Mouse (Mus musculus) neural tube, embryonic 11.5 days (tissue): ENCODE results near the gene Cerk. TPM values are rescaled to one million over a fixed set of nuclear protein-coding genes. Genes with fewer than 3 reads are reported as not detected.

Experiments
- ATAC-seq: fragments of 200-750 bp; cut with Nextera tagmentation; 2 replicates; pipeline ENCODE4 v1.8.0; 2017; ENCODE audit warnings: moderate number of reproducible peaks, mild to moderate bottlenecking, moderate TSS enrichment, moderate library complexity; ENCODE audit not compliant: insufficient read depth, low FRiP score, low TSS enrichment
- DNase-seq: peaks from one replicate; pipeline ENCODE4 v3.0.0-alpha.2; 2015; ENCODE audit warnings: low spot score
- H3K27ac ChIP-seq: fragments of 300-500 bp; sonication (generic); 2 replicates; pipeline ENCODE4 v1.5.1; 2014; ENCODE audit warnings: low read depth, mild to moderate bottlenecking, low read length
- H3K27me3 ChIP-seq: fragments of 300-500 bp; sonication (generic); 2 replicates; pipeline ENCODE4 v1.6.1; 2014; ENCODE audit warnings: mild to moderate bottlenecking, low read length, mixed read lengths; ENCODE audit not compliant: control insufficient read depth, insufficient read depth
- H3K36me3 ChIP-seq: fragments of 300-500 bp; sonication (generic); 2 replicates; pipeline ENCODE4 v1.6.1; 2014; ENCODE audit warnings: mild to moderate bottlenecking, low read length, moderate library complexity, mixed read lengths; ENCODE audit not compliant: control insufficient read depth, insufficient read depth
- H3K4me1 ChIP-seq: fragments of 300-500 bp; sonication (generic); 2 replicates; pipeline ENCODE4 v1.6.1; 2014; ENCODE audit warnings: low read length, mixed read lengths; ENCODE audit not compliant: control insufficient read depth, insufficient read depth
- H3K4me2 ChIP-seq: fragments of 300-500 bp; sonication (generic); 2 replicates; pipeline ENCODE4 v1.6.1; 2014; ENCODE audit warnings: low read depth, mild to moderate bottlenecking, moderate library complexity
- H3K4me3 ChIP-seq: fragments of 300-500 bp; sonication (generic); 2 replicates; pipeline ENCODE4 v1.5.1; 2014; ENCODE audit warnings: low read depth, low read length
- H3K9ac ChIP-seq: fragments of 300-500 bp; sonication (generic); 2 replicates; pipeline ENCODE4 v1.6.1; 2014; ENCODE audit warnings: mild to moderate bottlenecking, low read length
- H3K9me3 ChIP-seq: fragments of 300-500 bp; sonication (generic); 2 replicates; pipeline ENCODE4 v1.6.1; 2016; ENCODE audit warnings: low read length; ENCODE audit not compliant: control insufficient read depth
- WGBS: fragments of 180-500 bp; shearing (Covaris S2); extraction: QIAGEN DNeasy Blood & Tissue Kit; methylation state at CpG from one replicate; pipeline ENCODE4 v1.1.7; 2014; 5-methylcytosine and 5-hydroxymethylcytosine counted together
- polyA plus RNA-seq: library from polyadenylated mRNA; unstranded; fragments of >200 nt; fragmentation: Nextera tagmentation; extraction: Ambion mirVana; gene quantifications from 2 replicates; pipeline ENCODE4 v1.2.1, GENCODE M21; 2014

Cerk gene
- polyA plus RNA-seq, 1 experiment from 2014 or later = 26.8 TPM

DNA sequence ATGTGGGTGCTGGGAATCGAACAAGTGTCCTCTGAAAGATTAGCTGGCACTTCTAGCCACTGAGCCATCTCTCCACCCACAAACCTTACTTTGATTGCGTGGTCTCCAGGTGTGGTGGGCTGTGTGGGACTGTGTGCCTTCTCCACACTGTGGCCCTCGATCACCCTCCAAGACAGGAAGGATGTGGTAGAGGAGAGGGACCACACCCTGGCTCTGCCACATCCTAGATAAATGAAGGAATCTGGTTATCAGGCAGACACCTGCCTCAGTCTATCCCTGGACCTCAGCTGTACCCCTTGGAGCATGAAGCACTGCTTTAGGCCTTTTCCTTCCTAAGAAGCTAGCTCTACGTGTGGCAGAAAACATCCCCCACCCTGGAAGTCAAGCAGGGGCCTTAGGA lies 62.5 kb downstream of the Cerk start:
- DNase-seq (no peak), ATAC-seq (no peak)
- WGBS = 95% methylated on average over 4 of the region's 4 CpGs
- Histone ChIP-seq H3K4me1 (no peaks in the 10 kb centered on the region), H3K36me3 (peaks cover 5% of the 10 kb centered on the region), H3K27me3 (no peaks in the 10 kb centered on the region), H3K27ac (no peak overlapping the region), H3K4me3 (no peak overlapping the region), H3K4me2 (no peak overlapping the region), H3K9ac (no peak overlapping the region), H3K9me3 (no peaks in the 10 kb centered on the region)

DNA sequence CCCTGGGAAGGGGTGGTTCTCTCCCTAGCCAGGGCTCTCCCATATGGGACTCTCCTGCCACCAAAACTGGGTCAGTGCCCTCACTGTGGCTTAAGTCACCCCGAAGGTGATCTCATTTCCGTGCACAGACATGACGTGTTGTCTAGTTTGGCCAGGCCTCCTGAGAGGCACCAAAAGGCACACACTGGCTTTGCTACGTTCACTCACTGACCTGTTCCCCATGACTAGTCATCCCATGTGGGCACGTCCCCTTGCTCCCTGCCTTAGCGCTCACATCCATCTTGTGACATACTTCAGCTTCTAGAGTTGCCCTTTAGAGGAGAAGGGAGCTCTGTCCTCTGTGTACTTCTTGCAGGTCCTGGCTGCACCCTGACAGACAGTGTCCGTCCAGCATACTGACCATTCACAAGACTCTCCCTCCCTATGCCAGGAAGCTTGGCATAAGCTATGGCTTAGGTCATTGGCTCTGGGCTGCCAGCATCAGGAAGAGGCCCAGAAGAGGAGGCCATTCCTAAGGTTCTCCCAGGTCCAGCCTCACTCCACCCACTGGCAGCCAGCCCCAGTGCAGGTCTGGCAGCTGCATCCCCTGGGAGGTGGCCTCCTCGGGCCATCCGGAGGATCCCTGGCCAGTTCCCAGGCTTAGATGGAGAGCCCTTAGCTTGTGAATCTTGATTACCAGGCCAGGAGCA lies 63.5 kb downstream of the Cerk start:
- no peak overlapping the region for H3K27ac ChIP-seq
- no peak overlapping the region for H3K4me3 ChIP-seq
- H3K36me3 ChIP-seq = peaks cover 5% of the 10 kb centered on the region
- DNase-seq = no peak
- H3K4me1 ChIP-seq = no peaks in the 10 kb centered on the region
- H3K9me3 ChIP-seq = no peaks in the 10 kb centered on the region
- no peak overlapping the region for H3K4me2 ChIP-seq
- WGBS = 91% methylated on average over 9 of the region's 9 CpGs
- H3K27me3 ChIP-seq = no peaks in the 10 kb centered on the region
- ATAC-seq = no peak
- H3K9ac ChIP-seq = no peak overlapping the region

DNA sequence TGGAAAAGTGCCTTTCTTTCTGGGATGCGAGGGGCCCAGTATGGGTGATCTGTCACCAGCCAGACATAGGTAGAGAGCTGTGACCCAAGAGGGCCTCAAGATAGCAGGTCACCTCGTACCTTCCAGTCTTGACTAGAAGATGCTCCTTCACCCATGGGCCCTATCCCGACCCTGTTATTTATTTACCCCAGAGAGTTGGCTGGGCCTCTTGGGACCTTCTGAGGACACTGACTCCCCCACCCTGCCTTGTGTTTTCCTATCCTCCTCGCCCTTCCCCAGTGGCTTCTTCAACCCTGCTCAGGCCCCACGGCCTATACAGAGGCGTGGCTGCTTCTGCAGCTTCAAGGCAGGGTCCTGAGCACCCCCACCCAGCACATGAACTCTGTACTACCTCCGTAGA lies 66.8 kb downstream of the Cerk start:
- Histone ChIP-seq H3K36me3 (peaks cover 5% of the 10 kb centered on the region), H3K4me2 (no peak overlapping the region), H3K27ac (no peak overlapping the region), H3K27me3 (no peaks in the 10 kb centered on the region), H3K4me3 (no peak overlapping the region), H3K9ac (no peak overlapping the region), H3K9me3 (no peaks in the 10 kb centered on the region), H3K4me1 (no peaks in the 10 kb centered on the region)
- DNase-seq (no peak), ATAC-seq (no peak)
- 94% methylated on average over 7 of the region's 7 CpGs for WGBS

DNA sequence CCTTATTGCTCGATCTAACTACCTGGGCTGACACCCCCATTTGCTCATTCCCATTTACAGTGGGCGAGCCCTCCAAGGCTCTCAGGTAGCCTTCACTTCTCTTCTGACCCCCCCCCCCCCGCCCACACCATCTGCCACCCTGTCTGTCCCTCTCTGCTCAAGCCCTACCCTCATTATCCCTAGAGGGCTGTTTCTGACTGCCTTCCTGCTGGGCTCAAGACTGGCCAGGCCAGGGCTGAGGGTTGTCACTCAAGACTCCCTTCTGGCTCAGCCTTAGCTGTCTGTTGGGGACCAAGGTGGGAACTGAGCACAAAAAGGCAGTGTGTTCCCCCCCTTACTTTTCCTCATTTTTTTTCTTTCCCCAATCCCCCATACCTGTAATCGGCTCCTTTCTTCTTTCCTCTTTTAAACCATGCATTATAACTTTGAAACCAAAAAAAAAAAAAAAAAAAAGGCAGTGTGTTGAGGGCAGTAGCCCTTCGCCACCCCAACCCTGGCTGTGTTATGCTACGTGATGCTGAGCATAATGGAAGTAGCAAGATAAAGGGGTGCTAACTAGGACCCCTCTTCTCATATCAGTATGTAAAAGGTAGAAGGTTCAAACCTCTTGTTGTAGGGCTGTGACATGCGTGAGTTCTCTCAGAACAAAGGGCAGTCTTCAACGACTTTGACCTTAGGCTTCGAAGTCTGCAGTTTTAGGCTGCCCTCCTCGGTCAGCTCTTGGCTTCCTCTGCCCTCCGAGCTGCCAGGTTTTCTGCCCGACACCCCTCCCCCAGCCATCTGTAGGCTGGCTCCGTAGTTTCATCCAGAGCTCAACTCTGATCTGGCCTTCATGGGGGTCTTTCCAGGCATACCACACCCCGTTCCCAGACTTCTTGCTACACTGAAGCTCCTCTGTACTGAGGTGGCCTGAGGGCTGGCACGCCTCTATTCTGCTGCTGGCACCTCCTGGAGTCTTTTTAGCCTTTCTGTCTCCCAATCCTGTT lies 68.5 kb downstream of the Cerk start:
- Histone ChIP-seq H3K36me3 (peaks cover under 1% of the 10 kb centered on the region), H3K4me2 (no peak overlapping the region), H3K9ac (no peak overlapping the region), H3K4me3 (no peak overlapping the region), H3K4me1 (peaks cover 10% of the 10 kb centered on the region; the same call in 1 of the 2 replicates), H3K27me3 (no peaks in the 10 kb centered on the region), H3K27ac (no peak overlapping the region), H3K9me3 (no peaks in the 10 kb centered on the region)
- ATAC-seq (no peak), DNase-seq (no peak)
- WGBS = 60% methylated on average over 15 of the region's 15 CpGs

DNA sequence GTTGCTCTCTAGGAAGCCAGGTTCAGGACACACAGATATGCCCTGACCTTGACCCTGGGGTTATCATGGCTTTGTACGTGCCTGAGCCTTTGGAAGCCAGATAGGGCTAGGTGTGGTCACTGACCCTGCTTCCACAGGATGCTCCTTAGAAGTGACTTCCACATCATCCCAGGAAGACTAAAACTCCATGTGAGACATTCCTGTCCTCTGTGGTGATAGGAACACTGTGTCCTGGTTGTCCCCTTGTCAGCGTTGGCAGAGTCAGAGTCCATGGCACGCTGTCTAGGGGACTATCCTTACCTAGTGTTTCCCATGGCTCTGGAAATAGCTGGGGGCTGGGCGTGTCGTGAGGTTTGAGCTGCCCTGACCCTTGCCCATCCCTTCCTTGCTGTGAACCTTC lies 69.5 kb downstream of the Cerk start:
- Histone ChIP-seq H3K4me1 (peaks cover 11% of the 10 kb centered on the region; the same call in 1 of the 2 replicates), H3K27ac (no peak overlapping the region), H3K4me3 (no peak overlapping the region), H3K27me3 (no peaks in the 10 kb centered on the region), H3K9ac (no peak overlapping the region), H3K9me3 (no peaks in the 10 kb centered on the region), H3K4me2 (no peak overlapping the region), H3K36me3 (no peaks in the 10 kb centered on the region)
- ATAC-seq (no peak), DNase-seq (no peak)
- WGBS = 68% methylated on average over 5 of the region's 5 CpGs

DNA sequence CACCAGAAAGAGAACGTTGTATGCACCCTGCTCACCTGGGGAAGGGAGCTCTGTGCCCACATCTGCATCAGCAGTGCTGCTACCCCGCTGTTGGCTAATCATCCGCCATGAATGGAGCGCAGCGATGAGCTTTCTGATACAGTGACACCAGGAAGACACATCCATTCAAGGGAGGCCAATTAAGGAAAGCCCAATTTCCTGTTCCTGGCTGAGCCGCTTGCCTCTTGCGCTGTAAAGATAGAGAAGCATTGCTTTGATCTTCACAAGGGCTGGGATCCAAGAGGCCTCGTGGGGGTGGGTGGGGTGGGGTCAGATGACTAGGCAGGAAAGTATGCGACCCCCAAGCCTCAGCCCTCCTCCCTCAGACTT lies 72.6 kb downstream of the Cerk start:
- Histone ChIP-seq H3K27ac (no peak overlapping the region), H3K4me2 (no peak overlapping the region), H3K4me1 (peaks cover 11% of the 10 kb centered on the region; the same call in 1 of the 2 replicates), H3K4me3 (no peak overlapping the region), H3K36me3 (no peaks in the 10 kb centered on the region), H3K9ac (no peak overlapping the region), H3K27me3 (no peaks in the 10 kb centered on the region), H3K9me3 (no peaks in the 10 kb centered on the region)
- ATAC-seq = no peak
- WGBS = 10% methylated on average over 9 of the region's 9 CpGs
- no peak for DNase-seq

DNA sequence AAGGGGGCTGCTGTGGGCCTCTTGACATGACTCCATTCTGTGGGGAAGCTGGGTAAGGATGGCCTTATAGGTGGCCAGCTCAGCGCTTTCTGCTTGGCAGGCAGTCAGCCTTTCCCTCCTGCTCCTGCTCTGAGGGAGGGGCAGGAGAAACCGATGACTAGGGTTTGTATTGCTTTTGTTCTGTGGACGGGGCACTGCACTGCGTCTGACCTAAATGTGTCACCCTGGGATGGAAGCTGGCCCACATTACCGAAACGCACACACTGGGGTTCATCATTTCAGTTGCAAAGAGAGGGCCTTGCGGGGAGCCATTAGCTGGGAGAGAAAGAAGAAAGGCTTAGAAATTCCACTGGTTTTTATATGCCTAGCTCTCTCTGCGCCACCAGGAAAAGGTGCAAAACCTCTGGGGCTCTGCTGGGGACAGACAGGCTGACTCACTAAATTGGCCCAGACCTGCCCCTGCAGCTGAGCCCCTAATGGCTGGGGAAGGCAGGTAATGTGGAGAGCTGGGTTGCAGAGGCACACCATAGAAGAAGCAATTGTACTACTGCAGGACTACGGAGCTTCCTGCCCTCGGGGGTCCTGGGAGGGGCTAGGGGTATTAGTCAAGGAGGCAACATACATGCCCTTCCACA lies 73.1 kb downstream of the Cerk start:
- H3K9ac ChIP-seq = no peak overlapping the region
- H3K4me2 ChIP-seq = no peak overlapping the region
- ATAC-seq = no peak

DNA sequence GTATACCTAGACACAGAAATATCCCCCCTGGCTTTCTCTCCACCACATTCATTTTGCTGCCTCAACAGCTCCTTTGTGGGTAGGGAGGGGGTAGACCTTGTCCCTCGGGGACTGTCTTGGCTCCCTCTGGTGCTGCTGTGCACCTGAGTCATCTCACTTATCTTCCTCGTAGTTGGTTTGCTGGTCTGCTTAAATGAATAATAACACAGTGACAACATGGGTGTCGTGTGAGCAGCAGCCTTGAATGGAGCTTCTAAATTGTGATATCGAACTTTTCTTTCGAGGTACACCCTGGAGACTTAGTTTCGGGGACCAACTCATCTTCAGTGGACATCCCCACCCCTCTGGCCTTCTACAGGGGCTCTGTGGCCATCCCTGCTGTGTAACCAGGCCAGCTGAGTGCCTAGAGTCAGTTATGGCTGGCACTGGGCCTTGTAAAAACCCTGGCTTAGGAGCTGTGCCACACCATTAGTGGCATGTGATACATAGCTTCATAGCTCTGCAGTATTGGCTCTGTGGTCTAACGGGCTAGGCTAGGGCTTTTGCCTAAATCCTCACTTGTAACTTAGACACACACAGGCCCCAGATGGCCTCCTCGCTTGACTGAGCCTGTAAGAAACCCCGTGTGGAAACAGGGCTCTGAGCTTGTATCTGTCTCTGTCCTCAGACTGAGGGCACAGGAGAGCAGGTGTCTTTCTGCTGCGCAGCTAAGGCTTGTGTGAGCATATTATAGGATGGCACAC lies 75.4 kb downstream of the Cerk start:
- Histone ChIP-seq H3K9me3 (no peaks in the 10 kb centered on the region), H3K9ac (no peak overlapping the region), H3K27me3 (no peaks in the 10 kb centered on the region), H3K4me1 (peaks cover 11% of the 10 kb centered on the region; the same call in 1 of the 2 replicates), H3K36me3 (no peaks in the 10 kb centered on the region), H3K27ac (no peak overlapping the region), H3K4me3 (no peak overlapping the region), H3K4me2 (no peak overlapping the region)
- DNase-seq = no peak
- no peak for ATAC-seq
- WGBS = 82% methylated on average over 10 of the region's 10 CpGs

More for the DNA sequence above, 73.1 kb downstream of the Cerk start:
- 10% methylated on average over 10 of the region's 10 CpGs for WGBS
- no peaks in the 10 kb centered on the region for H3K27me3 ChIP-seq
- no peaks in the 10 kb centered on the region for H3K36me3 ChIP-seq
- peak; percentile 30 for DNase-seq
- H3K4me1 ChIP-seq = peaks cover 11% of the 10 kb centered on the region; the same call in 1 of the 2 replicates
- no peaks in the 10 kb centered on the region for H3K9me3 ChIP-seq
- H3K4me3 ChIP-seq = no peak overlapping the region
- no peak overlapping the region for H3K27ac ChIP-seq
